Mouse (Mus musculus): ENCODE data around the gene Sptb.

Gene Sptb

GRCm38 (mm10) chr12:76673794-76674222, 36.5 kb downstream of the Sptb start:
- DNase-seq (ENCODE audit: low read depth, low spot score) = no peak

GRCm38 (mm10) chr12:76672008-76672407, 38.3 kb downstream of the Sptb start:
- no peak for DNase-seq (ENCODE audit: low read depth, low spot score)

GRCm38 (mm10) chr12:76670533-76671086, 39.7 kb downstream of the Sptb start:
- DNase-seq (ENCODE audit: low read depth, low spot score) = peak; percentile 60

GRCm38 (mm10) chr12:76669956-76670530, 40.3 kb downstream of the Sptb start:
- DNase-seq (ENCODE audit: low read depth, low spot score) = no peak

GRCm38 (mm10) chr12:76668654-76669419, 41.5 kb downstream of the Sptb start:
- DNase-seq (ENCODE audit: low read depth, low spot score) = no peak

- no peak for DNase-seq (ENCODE audit: low read depth, low spot score)
These were observed 58.5 kb downstream of the Sptb start for GRCm38 (mm10) chr12:76651788-76652345.

GRCm38 (mm10) chr12:76649708-76650687, 60.3 kb downstream of the Sptb start:
- no peak for DNase-seq (ENCODE audit: low read depth, low spot score)

GRCm38 (mm10) chr12:76645222-76646110, 64.9 kb downstream of the Sptb start:
- DNase-seq (ENCODE audit: low read depth, low spot score) = no peak

GRCm38 (mm10) chr12:76643679-76644078, 66.7 kb downstream of the Sptb start:
- DNase-seq (ENCODE audit: low read depth, low spot score) = no peak

- DNase-seq (ENCODE audit: low read depth, low spot score) = no peak
These were observed 67.7 kb downstream of the Sptb start for GRCm38 (mm10) chr12:76642616-76643015.

GRCm38 (mm10) chr12:76640620-76641019, 69.7 kb downstream of the Sptb start:
- no peak for DNase-seq (ENCODE audit: low read depth, low spot score)

- no peak for DNase-seq (ENCODE audit: low read depth, low spot score)
These were observed 75.3 kb downstream of the Sptb start for GRCm38 (mm10) chr12:76634899-76635693.

GRCm38 (mm10) chr12:76623374-76623773, 87.0 kb downstream of the Sptb start:
- DNase-seq (ENCODE audit: low read depth, low spot score) = no peak

GRCm38 (mm10) chr12:76619847-76620246, 90.5 kb downstream of the Sptb start:
- DNase-seq (ENCODE audit: low read depth, low spot score) = no peak

GRCm38 (mm10) chr12:76618175-76618574, 92.2 kb downstream of the Sptb start:
- DNase-seq (ENCODE audit: low read depth, low spot score) = no peak

- no peak for DNase-seq (ENCODE audit: low read depth, low spot score)
These were observed 94.8 kb downstream of the Sptb start for GRCm38 (mm10) chr12:76615580-76615937.

GRCm38 (mm10) chr12:76614868-76615579, 95.3 kb downstream of the Sptb start:
- no peak for DNase-seq (ENCODE audit: low read depth, low spot score)

- DNase-seq (ENCODE audit: low read depth, low spot score) = no peak
These were observed 97.7 kb downstream of the Sptb start for GRCm38 (mm10) chr12:76612621-76613020.

GRCm38 (mm10) chr12:76608997-76609565, 101.3 kb downstream of the Sptb start:
- DNase-seq (ENCODE audit: low read depth, low spot score) = no peak
